Mouse (Mus musculus): Measurements from ENCODE around the gene Pip4p1. TPM values are rescaled to one million over a fixed set of nuclear protein-coding genes. Genes with fewer than 3 reads are reported as not detected.
A peak's percentile ranks its signal among the peaks of the same experiment; 100 is the strongest.
"Not testable (repeated sequence)": the region's sequence is repeated elsewhere in the genome, so short reads cannot be mapped to it uniquely, and the experiment has no call there.

Pip4p1 gene
- polyA plus RNA-seq, 1 experiment from 2014 or later = 58.0 TPM

GRCm38 (mm10) chr14:50969041-50969440 is 38.4 kb upstream of the Pip4p1 start:
- Histone ChIP-seq H3K4me2 (ENCODE audit: low read depth, low read length) (no peak overlapping the region), H3K27ac (ENCODE audit: low read length) (no peak overlapping the region), H3K36me3 (ENCODE audit: control insufficient read depth, insufficient read depth, low read length) (no peaks in the 10 kb centered on the region), H3K27me3 (replicated peaks; ENCODE audit: control insufficient read depth, insufficient read depth, low read length) (no peaks in the 10 kb centered on the region), H3K9me3 (ENCODE audit: control insufficient read depth, low read length) (no peaks in the 10 kb centered on the region), H3K4me3 (ENCODE audit: low read length) (no peak overlapping the region), H3K4me1 (ENCODE audit: control insufficient read depth, insufficient read depth, low read length) (no peaks in the 10 kb centered on the region), H3K9ac (ENCODE audit: low read depth, low read length) (no peak overlapping the region)
- no peak for ATAC-seq
- 20% methylated on average over 1 of the region's 1 CpGs for WGBS

- Histone ChIP-seq H3K9me3 (ENCODE audit: control insufficient read depth, low read length) (no peaks in the 10 kb centered on the region), H3K4me3 (ENCODE audit: low read length) (no peak overlapping the region), H3K36me3 (ENCODE audit: control insufficient read depth, insufficient read depth, low read length) (no peaks in the 10 kb centered on the region), H3K27me3 (replicated peaks; ENCODE audit: control insufficient read depth, insufficient read depth, low read length) (no peaks in the 10 kb centered on the region), H3K4me1 (ENCODE audit: control insufficient read depth, insufficient read depth, low read length) (no peaks in the 10 kb centered on the region), H3K9ac (ENCODE audit: low read depth, low read length) (no peak overlapping the region), H3K4me2 (ENCODE audit: low read depth, low read length) (no peak overlapping the region), H3K27ac (ENCODE audit: low read length) (no peak overlapping the region)
- 88% methylated on average over 5 of the region's 5 CpGs for WGBS
- no peak for ATAC-seq
Measured at GRCm38 (mm10) chr14:50968216-50968980, 37.7 kb upstream of the Pip4p1 start.

GRCm38 (mm10) chr14:50958289-50958995 is 27.8 kb upstream of the Pip4p1 start:
- WGBS = 90% methylated on average over 5 of the region's 5 CpGs

GRCm38 (mm10) chr14:50957146-50957545 is 26.5 kb upstream of the Pip4p1 start:
- WGBS = 53% methylated on average over 3 of the region's 3 CpGs
- peak; percentile 59 for ATAC-seq
- H3K27ac ChIP-seq (ENCODE audit: low read length); H3K4me2 ChIP-seq (ENCODE audit: low read depth, low read length); H3K9ac ChIP-seq (ENCODE audit: low read depth, low read length); H3K4me3 ChIP-seq (ENCODE audit: low read length); H3K4me1 ChIP-seq (ENCODE audit: control insufficient read depth, insufficient read depth, low read length); H3K36me3 ChIP-seq (ENCODE audit: control insufficient read depth, insufficient read depth, low read length); H3K9me3 ChIP-seq (ENCODE audit: control insufficient read depth, low read length); H3K27me3 ChIP-seq (replicated peaks; ENCODE audit: control insufficient read depth, insufficient read depth, low read length): not testable (repeated sequence)

More at GRCm38 (mm10) chr14:50958289-50958995, 27.8 kb upstream of the Pip4p1 start:
- not testable (repeated sequence) for H3K4me3 ChIP-seq (ENCODE audit: low read length); H3K9me3 ChIP-seq (ENCODE audit: control insufficient read depth, low read length); H3K27me3 ChIP-seq (replicated peaks; ENCODE audit: control insufficient read depth, insufficient read depth, low read length); H3K9ac ChIP-seq (ENCODE audit: low read depth, low read length); ATAC-seq; H3K27ac ChIP-seq (ENCODE audit: low read length); H3K4me1 ChIP-seq (ENCODE audit: control insufficient read depth, insufficient read depth, low read length); H3K4me2 ChIP-seq (ENCODE audit: low read depth, low read length); H3K36me3 ChIP-seq (ENCODE audit: control insufficient read depth, insufficient read depth, low read length)

- H3K4me3 ChIP-seq (ENCODE audit: low read length); H3K36me3 ChIP-seq (ENCODE audit: control insufficient read depth, insufficient read depth, low read length); H3K9ac ChIP-seq (ENCODE audit: low read depth, low read length); H3K9me3 ChIP-seq (ENCODE audit: control insufficient read depth, low read length); H3K27ac ChIP-seq (ENCODE audit: low read length); H3K27me3 ChIP-seq (replicated peaks; ENCODE audit: control insufficient read depth, insufficient read depth, low read length); H3K4me1 ChIP-seq (ENCODE audit: control insufficient read depth, insufficient read depth, low read length): not testable (repeated sequence)
- ATAC-seq = peak; percentile 22; the same call in 1 of the 2 replicates
- H3K4me2 ChIP-seq (ENCODE audit: low read depth, low read length) = 0 out of 2 replicates have a peak overlapping the region, but pooled peaks have one; percentile 38
- 76% methylated on average over 6 of the region's 6 CpGs for WGBS
Measured at GRCm38 (mm10) chr14:50956724-50957123, 26.1 kb upstream of the Pip4p1 start.

- WGBS = 9% methylated on average over 19 of the region's 19 CpGs
- not testable (repeated sequence) for H3K4me1 ChIP-seq (ENCODE audit: control insufficient read depth, insufficient read depth, low read length); H3K36me3 ChIP-seq (ENCODE audit: control insufficient read depth, insufficient read depth, low read length); H3K27me3 ChIP-seq (replicated peaks; ENCODE audit: control insufficient read depth, insufficient read depth, low read length); H3K27ac ChIP-seq (ENCODE audit: low read length); H3K9me3 ChIP-seq (ENCODE audit: control insufficient read depth, low read length)
- peak within 1 kb of the TSS; percentile 14 for H3K4me3 ChIP-seq (ENCODE audit: low read length)
- peak; percentile 82 for ATAC-seq
- 0 out of 2 replicates have a peak within 1 kb of the TSS, but pooled peaks have one; percentile 14 for H3K9ac ChIP-seq (ENCODE audit: low read depth, low read length)
- H3K4me2 ChIP-seq (ENCODE audit: low read depth, low read length) = peak within 1 kb of the TSS; percentile 38; the same call in 1 of the 2 replicates
Measured at GRCm38 (mm10) chr14:50955942-50956508, 25.4 kb upstream of the Pip4p1 start, which contains the start of gene Pnp2. Gene Pnp2 (plus strand): TSS chr14:50955992.

- H3K9me3 ChIP-seq (ENCODE audit: control insufficient read depth, low read length) = no peaks in the 10 kb centered on the region
- no peaks in the 10 kb centered on the region for H3K36me3 ChIP-seq (ENCODE audit: control insufficient read depth, insufficient read depth, low read length)
- no peak overlapping the region for H3K9ac ChIP-seq (ENCODE audit: low read depth, low read length)
- no peaks in the 10 kb centered on the region for H3K27me3 ChIP-seq (replicated peaks; ENCODE audit: control insufficient read depth, insufficient read depth, low read length)
- 87% methylated on average over 10 of the region's 10 CpGs for WGBS
- no peak overlapping the region for H3K27ac ChIP-seq (ENCODE audit: low read length)
- no peak overlapping the region for H3K4me3 ChIP-seq (ENCODE audit: low read length)
- no peak for ATAC-seq
- H3K4me1 ChIP-seq (ENCODE audit: control insufficient read depth, insufficient read depth, low read length) = no peaks in the 10 kb centered on the region
- H3K4me2 ChIP-seq (ENCODE audit: low read depth, low read length) = no peak overlapping the region
Measured at GRCm38 (mm10) chr14:50955487-50955886, 24.8 kb upstream of the Pip4p1 start.

- not testable (repeated sequence) for H3K9me3 ChIP-seq (ENCODE audit: control insufficient read depth, low read length); ATAC-seq; H3K36me3 ChIP-seq (ENCODE audit: control insufficient read depth, insufficient read depth, low read length); H3K4me1 ChIP-seq (ENCODE audit: control insufficient read depth, insufficient read depth, low read length); H3K27me3 ChIP-seq (replicated peaks; ENCODE audit: control insufficient read depth, insufficient read depth, low read length)
- H3K9ac ChIP-seq (ENCODE audit: low read depth, low read length) = peak overlapping the region; percentile 71
- peak overlapping the region; percentile 94 for H3K27ac ChIP-seq (ENCODE audit: low read length)
- H3K4me3 ChIP-seq (ENCODE audit: low read length) = peak overlapping the region; percentile 59
- peak overlapping the region; percentile 62 for H3K4me2 ChIP-seq (ENCODE audit: low read depth, low read length)
- WGBS = 24% methylated on average over 3 of the region's 3 CpGs
Measured at GRCm38 (mm10) chr14:50945526-50945925, 14.9 kb upstream of the Pip4p1 start.

- ATAC-seq; H3K4me1 ChIP-seq (ENCODE audit: control insufficient read depth, insufficient read depth, low read length); H3K9me3 ChIP-seq (ENCODE audit: control insufficient read depth, low read length); H3K27me3 ChIP-seq (replicated peaks; ENCODE audit: control insufficient read depth, insufficient read depth, low read length); H3K36me3 ChIP-seq (ENCODE audit: control insufficient read depth, insufficient read depth, low read length): not testable (repeated sequence)
- peak overlapping the region; percentile 62 for H3K4me2 ChIP-seq (ENCODE audit: low read depth, low read length)
- H3K9ac ChIP-seq (ENCODE audit: low read depth, low read length) = peak overlapping the region; percentile 71
- peak overlapping the region; percentile 59 for H3K4me3 ChIP-seq (ENCODE audit: low read length)
- WGBS = 12% methylated on average over 6 of the region's 6 CpGs
- peak overlapping the region; percentile 94 for H3K27ac ChIP-seq (ENCODE audit: low read length)
Measured at GRCm38 (mm10) chr14:50945081-50945480, 14.4 kb upstream of the Pip4p1 start.
